Mouse (Mus musculus): Measurements from ENCODE around the gene Parp11. TPM values are rescaled to one million over a fixed set of nuclear protein-coding genes. Genes with fewer than 3 reads are reported as not detected.
"Not testable (repeated sequence)": the region's sequence is repeated elsewhere in the genome, so short reads cannot be mapped to it uniquely, and the experiment has no call there.

The Parp11 gene
- total RNA-seq, 2 experiments from 2014 or later: 17.0 to 18.1 TPM

GRCm38 (mm10) chr6:127494357-127494756 lies 47.7 kb downstream of the Parp11 start:
- DNase-seq (ENCODE audit: low spot score in 2 of 2): no peak

- no peak for DNase-seq (ENCODE audit: low spot score in 2 of 2)
Measured at GRCm38 (mm10) chr6:127495251-127495650, 48.6 kb downstream of the Parp11 start.

- DNase-seq (ENCODE audit: low spot score in 2 of 2): no peak
Measured at GRCm38 (mm10) chr6:127495876-127496275, 49.2 kb downstream of the Parp11 start.

- DNase-seq (ENCODE audit: low spot score in 2 of 2): no peak
Measured at GRCm38 (mm10) chr6:127496841-127497656, 50.4 kb downstream of the Parp11 start.

GRCm38 (mm10) chr6:127500119-127500518 lies 53.5 kb downstream of the Parp11 start:
- peak; percentile 19 to 30 for DNase-seq (ENCODE audit: low spot score in 2 of 2)

- DNase-seq (ENCODE audit: low spot score in 2 of 2): no peak
Measured at GRCm38 (mm10) chr6:127500806-127501205, 54.2 kb downstream of the Parp11 start.

- peak; percentile 42 to 60 for DNase-seq (ENCODE audit: low spot score in 2 of 2)
Measured at GRCm38 (mm10) chr6:127502530-127502929, 55.9 kb downstream of the Parp11 start.

GRCm38 (mm10) chr6:127513776-127514175 lies 67.1 kb downstream of the Parp11 start:
- not testable (repeated sequence) for DNase-seq (ENCODE audit: low spot score in 2 of 2)

- no peak for DNase-seq (ENCODE audit: low spot score in 2 of 2)
Measured at GRCm38 (mm10) chr6:127521176-127521575, 74.5 kb downstream of the Parp11 start.

GRCm38 (mm10) chr6:127522326-127522725 lies 75.7 kb downstream of the Parp11 start:
- no peak for DNase-seq (ENCODE audit: low spot score in 2 of 2)

GRCm38 (mm10) chr6:127524442-127524841 lies 77.8 kb downstream of the Parp11 start:
- peak; percentile 58 to 61 for DNase-seq (ENCODE audit: low spot score in 2 of 2)

GRCm38 (mm10) chr6:127528625-127529024 lies 82.0 kb downstream of the Parp11 start:
- no peak for DNase-seq (ENCODE audit: low spot score in 2 of 2)

GRCm38 (mm10) chr6:127529451-127529850 lies 82.8 kb downstream of the Parp11 start:
- DNase-seq (ENCODE audit: low spot score in 2 of 2): peak; percentile 81 to 93

GRCm38 (mm10) chr6:127530206-127530605 lies 83.6 kb downstream of the Parp11 start:
- DNase-seq (ENCODE audit: low spot score in 2 of 2): no peak

- no peak for DNase-seq (ENCODE audit: low spot score in 2 of 2)
Measured at GRCm38 (mm10) chr6:127531412-127532205, 85.0 kb downstream of the Parp11 start.

- no peak for DNase-seq (ENCODE audit: low spot score in 2 of 2)
Measured at GRCm38 (mm10) chr6:127532304-127532703, 85.7 kb downstream of the Parp11 start.

- no peak for DNase-seq (ENCODE audit: low spot score in 2 of 2)
Measured at GRCm38 (mm10) chr6:127533766-127534165, 87.1 kb downstream of the Parp11 start.

GRCm38 (mm10) chr6:127537035-127537434 lies 90.4 kb downstream of the Parp11 start:
- DNase-seq (ENCODE audit: low spot score in 2 of 2): no peak

GRCm38 (mm10) chr6:127538118-127538517 lies 91.5 kb downstream of the Parp11 start:
- DNase-seq (ENCODE audit: low spot score in 2 of 2): no peak

GRCm38 (mm10) chr6:127539226-127539625 lies 92.6 kb downstream of the Parp11 start:
- DNase-seq (ENCODE audit: low spot score in 2 of 2): no peak

- no peak for DNase-seq (ENCODE audit: low spot score in 2 of 2)
Measured at GRCm38 (mm10) chr6:127539659-127540058, 93.0 kb downstream of the Parp11 start.

- no peak for DNase-seq (ENCODE audit: low spot score in 2 of 2)
Measured at GRCm38 (mm10) chr6:127540517-127540916, 93.9 kb downstream of the Parp11 start.
